Mouse (Mus musculus) spleen, postnatal 36 days (tissue): ENCODE measurements around the gene Lrp3.
"Not testable (repeated sequence)": the region's sequence is repeated elsewhere in the genome, so short reads cannot be mapped to it uniquely, and the experiment has no call there.

ENCODE experiments used
- DNase-seq, 2 experiments: peaks; one replicate each; pipeline ENCODE4 v3.0.0; 2022; ENCODE audit warnings: low spot score in 2 of 2, mixed read lengths in 1 of 2

Lrp3 gene

GRCm38 (mm10) chr7:35215225-35215624 lies at the start of gene Lrp3:
TSS of gene Lrp3 (minus strand) at chr7:35215498.
- DNase-seq: no peak

GRCm38 (mm10) chr7:35264746-35265145 lies 49.4 kb upstream of the Lrp3 start:
- DNase-seq: peak in 1 of 2 experiments; percentile 36

GRCm38 (mm10) chr7:35263595-35264489 lies 48.5 kb upstream of the Lrp3 start:
- no peak for DNase-seq

GRCm38 (mm10) chr7:35259384-35259783 lies 44.1 kb upstream of the Lrp3 start:
- DNase-seq: no peak

GRCm38 (mm10) chr7:35258294-35258693 lies 43.0 kb upstream of the Lrp3 start:
- DNase-seq: no peak

GRCm38 (mm10) chr7:35252041-35252558 lies 36.8 kb upstream of the Lrp3 start:
- DNase-seq: no peak

- not testable (repeated sequence) for DNase-seq
These were observed 22.6 kb upstream of the Lrp3 start for GRCm38 (mm10) chr7:35237935-35238334.

- peak; percentile 36 for DNase-seq
These were observed 20.0 kb upstream of the Lrp3 start for GRCm38 (mm10) chr7:35235308-35235707.

- peak; percentile 94 to 96 for DNase-seq
These were observed 19.3 kb upstream of the Lrp3 start for GRCm38 (mm10) chr7:35234361-35235245.

GRCm38 (mm10) chr7:35233861-35234260 lies 18.6 kb upstream of the Lrp3 start:
- DNase-seq: no peak

- no peak for DNase-seq
These were observed 17.6 kb upstream of the Lrp3 start for GRCm38 (mm10) chr7:35232796-35233455.

- DNase-seq: no peak
These were observed 15.0 kb upstream of the Lrp3 start for GRCm38 (mm10) chr7:35230333-35230732.

- no peak for DNase-seq
These were observed 5.5 kb upstream of the Lrp3 start for GRCm38 (mm10) chr7:35220694-35221365.

- no peak for DNase-seq
These were observed 433 bp upstream of the Lrp3 start for GRCm38 (mm10) chr7:35215731-35216130.

GRCm38 (mm10) chr7:35214442-35215222 lies 666 bp downstream of the Lrp3 start:
- DNase-seq: no peak

GRCm38 (mm10) chr7:35211791-35212190 lies 3.5 kb downstream of the Lrp3 start:
- DNase-seq: no peak

GRCm38 (mm10) chr7:35199755-35200154 lies 15.5 kb downstream of the Lrp3 start:
- no peak for DNase-seq

GRCm38 (mm10) chr7:35198981-35199754 lies 16.1 kb downstream of the Lrp3 start:
- no peak for DNase-seq

GRCm38 (mm10) chr7:35197022-35197421 lies 18.3 kb downstream of the Lrp3 start:
- DNase-seq: no peak

- DNase-seq: no peak
These were observed 24.0 kb downstream of the Lrp3 start for GRCm38 (mm10) chr7:35191276-35191675.
